Comparison of ENCODE assay signal across 7 mouse cellular contexts in genomic region chr19:6942249-6942691, GRCm38 (mm10). TPM values are rescaled to one million over a fixed set of nuclear protein-coding genes. Genes with fewer than 3 reads are reported as not detected.
DNase-seq lines count a peak whose midpoint lies in the region; ATAC-seq lines count a peak whose summit lies in the region.

Gene Gpr137 (minus strand): TSS chr19:6942480.

- DNase-seq in adrenal gland, postnatal 10 days: peak; percentile 96
- DNase-seq in embryonic facial prominence, embryonic 10.5 days (ENCODE audit: low spot score): peak; percentile 94
- DNase-seq in kidney, adult 18-20 months: peak; percentile 96
- DNase-seq in limb, embryonic 11.5 days (ENCODE audit: low spot score): peak; percentile 90
- peak; percentile 92 for DNase-seq in midbrain, embryonic 14.5 days
- peak; percentile 91 for DNase-seq in spleen, adult 18-20 months

- no peaks in the 10 kb centered on the region for H3K9me3 ChIP-seq in embryonic facial prominence, embryonic 10.5 days
- H3K9me3 ChIP-seq in limb, embryonic 11.5 days (ENCODE audit: control insufficient read depth, low read length): no peaks in the 10 kb centered on the region
- no peaks in the 10 kb centered on the region for H3K9me3 ChIP-seq in midbrain, embryonic 14.5 days (ENCODE audit: control insufficient read depth, low read length)

- H3K36me3 ChIP-seq in embryonic facial prominence, embryonic 10.5 days (replicated peaks): peaks cover 16% of the 10 kb centered on the region
- no peaks in the 10 kb centered on the region for H3K36me3 ChIP-seq in limb, embryonic 11.5 days (ENCODE audit: control insufficient read depth, insufficient read depth, low read length)
- peaks cover 17% of the 10 kb centered on the region for H3K36me3 ChIP-seq in midbrain, embryonic 14.5 days (ENCODE audit: control insufficient read depth, insufficient read depth, low read length)

- H3K27ac ChIP-seq in embryonic facial prominence, embryonic 10.5 days (replicated peaks): peak within 1 kb of the TSS; percentile 96
- peak within 1 kb of the TSS; percentile 72 for H3K27ac ChIP-seq in limb, embryonic 11.5 days (replicated peaks; ENCODE audit: low read depth, low read length)
- peak within 1 kb of the TSS; percentile 94 for H3K27ac ChIP-seq in midbrain, embryonic 14.5 days (replicated peaks; ENCODE audit: low read depth, low read length)

- peak within 1 kb of the TSS; percentile 93 for H3K4me3 ChIP-seq in embryonic facial prominence, embryonic 10.5 days
- H3K4me3 ChIP-seq in limb, embryonic 11.5 days (ENCODE audit: low read depth, low read length): peak within 1 kb of the TSS; percentile 69
- H3K4me3 ChIP-seq in midbrain, embryonic 14.5 days (replicated peaks; ENCODE audit: low read depth, low read length): peak within 1 kb of the TSS; percentile 85

- peak within 1 kb of the TSS; percentile 77 for H3K9ac ChIP-seq in limb, embryonic 11.5 days (ENCODE audit: low read length)
- peak within 1 kb of the TSS; percentile 92 for H3K9ac ChIP-seq in midbrain, embryonic 14.5 days (replicated peaks; ENCODE audit: low read length)

- H3K27me3 ChIP-seq in embryonic facial prominence, embryonic 10.5 days (replicated peaks; ENCODE audit: low read depth, poor library complexity, severe bottlenecking): peaks cover 17% of the 10 kb centered on the region; the same call in 1 of the 2 replicates
- H3K27me3 ChIP-seq in limb, embryonic 11.5 days (ENCODE audit: control insufficient read depth, insufficient read depth, low read length): no peaks in the 10 kb centered on the region
- no peaks in the 10 kb centered on the region for H3K27me3 ChIP-seq in midbrain, embryonic 14.5 days (ENCODE audit: control insufficient read depth, insufficient read depth, low read length)

- peak within 1 kb of the TSS; percentile 88 for H3K4me2 ChIP-seq in limb, embryonic 11.5 days (ENCODE audit: low read depth, severe bottlenecking)
- peak within 1 kb of the TSS; percentile 99 for H3K4me2 ChIP-seq in midbrain, embryonic 14.5 days (ENCODE audit: low read length)

- H3K4me1 ChIP-seq in embryonic facial prominence, embryonic 10.5 days: peaks cover 33% of the 10 kb centered on the region
- peaks cover 13% of the 10 kb centered on the region for H3K4me1 ChIP-seq in limb, embryonic 11.5 days (ENCODE audit: control insufficient read depth, insufficient read depth, low read length)
- H3K4me1 ChIP-seq in midbrain, embryonic 14.5 days (ENCODE audit: control insufficient read depth, insufficient read depth, low read length): peaks cover 26% of the 10 kb centered on the region

- peak; percentile 72 for ATAC-seq in granulocyte monocyte progenitor cell, adult 5-6 weeks (replicated peaks; ENCODE audit: poor library complexity, severe bottlenecking)
- peak; percentile 72 for ATAC-seq in limb, embryonic 11.5 days (ENCODE audit: insufficient number of reproducible peaks, low FRiP score, low TSS enrichment, low read depth)
- ATAC-seq in midbrain, embryonic 14.5 days (ENCODE audit: low FRiP score, low TSS enrichment): peak; percentile 84

- under 1% methylated on average over 27 of the region's 27 CpGs for WGBS in embryonic facial prominence, embryonic 10.5 days
- under 1% methylated on average over 27 of the region's 27 CpGs for WGBS in limb, embryonic 11.5 days
- WGBS in midbrain, embryonic 14.5 days: under 1% methylated on average over 27 of the region's 27 CpGs

RNA-seq across cellular contexts. Expression of gene Gpr137, which starts in this region (rescaled TPM):
- 10 to 100 TPM; 33.8 to 42.3 TPM for total RNA-seq in adrenal gland, postnatal 10 days (2021)
- polyA plus RNA-seq in embryonic facial prominence, embryonic 10.5 days (2016; fragmentation: Nextera tagmentation; extraction: Ambion mirVana): 26.9 and 27.5 TPM in 2 replicates
- total RNA-seq in granulocyte monocyte progenitor cell, adult 5-6 weeks (2014; fragmentation: Nextera tagmentation): 15.0 and 18.5 TPM in 2 replicates
- total RNA-seq in granulocyte monocyte progenitor cell, adult 5-6 weeks (2017): 14.9 and 15.8 TPM in 2 replicates
- 19.1 and 22.6 TPM in 2 replicates for polyA plus RNA-seq in limb, embryonic 11.5 days (2014; fragmentation: Nextera tagmentation; extraction: Ambion mirVana)
- 56.0 and 60.4 TPM in 2 replicates for polyA plus RNA-seq in midbrain, embryonic 14.5 days (2014; fragmentation: Nextera tagmentation; extraction: Ambion mirVana)

Comparison
In these comparisons a context has a peak if more than half of its experiments do, and no peak if none do; other contexts are left out.
1. Peak in every context shown above with its lines: DNase-seq, ATAC-seq, H3K4me3 ChIP-seq and H3K27ac ChIP-seq.